Mouse (Mus musculus) c-Kit-negative CD71-positive TER-119-positive erythroid progenitor cells, embryonic 14.5 days (primary cell): ENCODE data around the gene Rcan1.
"Not testable (repeated sequence)": the region's sequence is repeated elsewhere in the genome, so short reads cannot be mapped to it uniquely, and the experiment has no call there.

Source experiments
- DNase-seq: peaks from one replicate; pipeline ENCODE4 v3.0.0-alpha.2; 2013; ENCODE audit warnings: low read depth, low spot score

Rcan1 gene

GRCm38 (mm10) chr16:92433176-92433575, 37.5 kb downstream of the Rcan1 start:
- DNase-seq, result no peak

DNA sequence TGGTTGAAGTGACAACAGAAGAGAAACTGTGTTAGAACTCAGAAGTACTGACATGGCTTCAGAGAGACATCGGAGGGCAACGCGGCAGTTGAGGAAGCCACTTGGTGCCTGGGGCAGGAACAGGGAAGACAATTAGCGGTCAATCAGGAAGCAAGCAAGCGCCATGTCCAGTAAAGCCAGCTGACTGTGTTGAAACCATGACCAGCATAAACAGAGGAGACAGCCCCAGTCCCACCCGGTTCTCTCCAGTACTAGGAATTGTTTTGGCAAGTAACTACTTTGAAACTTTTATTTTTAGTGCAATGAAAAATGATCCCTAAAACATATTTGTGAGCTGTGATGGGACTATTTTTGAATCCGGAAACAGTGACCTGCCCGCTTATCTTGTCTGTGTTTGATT, 39.9 kb downstream of the Rcan1 start:
- no peak for DNase-seq

DNA sequence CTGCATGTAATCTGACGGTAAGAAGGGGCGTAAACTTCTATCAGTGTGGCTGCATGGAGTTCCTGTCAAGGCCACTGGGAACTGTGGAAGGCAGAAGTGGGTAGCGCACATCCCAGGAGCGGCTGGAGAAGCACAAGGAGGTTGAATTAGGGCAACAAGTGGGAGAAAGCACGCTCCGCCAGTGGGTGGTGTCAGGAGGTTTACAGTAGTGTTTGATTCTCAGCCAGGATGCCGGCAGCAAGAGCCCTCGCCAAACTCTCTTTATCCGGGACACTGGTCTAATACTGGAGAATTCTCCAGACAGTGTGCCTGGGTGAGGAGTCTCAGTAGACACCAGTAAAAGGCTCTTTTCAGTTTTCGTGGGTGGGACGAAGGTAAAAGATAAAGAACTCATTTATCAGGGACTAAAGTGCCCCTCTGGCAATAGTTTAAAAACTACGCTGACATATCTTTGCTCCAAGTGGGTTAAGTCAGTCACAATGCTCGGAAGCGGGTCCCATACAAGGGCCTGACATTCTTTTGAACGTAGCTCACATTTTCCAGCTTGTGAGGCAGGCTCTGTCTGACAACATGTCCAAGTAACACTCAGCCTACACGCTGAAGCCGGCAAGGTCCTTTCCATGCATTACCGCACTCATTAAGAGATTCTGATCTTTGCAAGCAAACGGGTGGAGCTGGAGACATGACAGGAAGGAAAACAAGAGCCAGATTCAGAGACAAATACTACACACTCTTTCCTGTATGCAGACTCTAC, 42.3 kb downstream of the Rcan1 start:
- no peak for DNase-seq

GRCm38 (mm10) chr16:92426708-92427107, 44.0 kb downstream of the Rcan1 start:
- DNase-seq, result no peak

DNA sequence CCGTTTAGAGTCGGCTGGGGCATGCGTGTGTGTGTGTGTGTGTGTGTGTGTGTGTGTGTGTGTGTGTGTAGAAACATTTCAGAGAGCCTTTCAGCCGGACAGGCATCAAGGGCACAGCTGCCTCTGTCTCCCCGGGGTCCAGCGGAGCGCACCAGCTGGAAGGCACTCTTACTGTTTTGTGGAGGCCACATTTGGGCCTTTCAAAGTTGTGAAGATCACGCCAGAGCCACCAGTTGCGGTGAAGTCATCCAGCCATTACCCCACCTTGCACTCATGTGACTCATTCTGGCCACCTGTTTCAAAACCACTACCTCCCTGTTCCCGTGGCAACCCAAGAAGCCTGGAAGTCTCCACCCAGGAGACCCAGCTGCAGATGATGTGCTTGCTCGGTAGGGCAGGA, 44.8 kb downstream of the Rcan1 start:
- no peak for DNase-seq

DNA sequence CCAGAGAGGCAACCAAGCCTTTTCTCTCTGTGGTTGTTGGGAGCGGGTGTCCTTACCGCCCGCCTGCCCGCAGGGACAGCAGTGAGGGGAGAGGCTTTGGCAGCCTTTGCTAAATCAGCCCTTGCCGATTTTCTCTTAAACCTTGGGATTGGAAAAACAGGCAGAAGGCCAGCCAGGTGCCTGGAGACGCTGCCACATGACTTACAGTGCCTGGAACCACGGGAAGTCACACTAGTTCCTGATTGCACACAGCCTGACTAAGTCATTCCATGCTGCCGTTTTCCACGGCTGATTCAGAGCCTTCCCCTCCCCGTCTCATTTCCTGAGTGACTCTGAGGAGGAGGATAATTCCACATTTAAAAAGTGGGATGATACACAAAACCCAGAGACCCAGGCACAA, 47.3 kb downstream of the Rcan1 start:
- DNase-seq, result no peak

- no peak for DNase-seq
Measured at GRCm38 (mm10) chr16:92422435-92423362, 48.0 kb downstream of the Rcan1 start.

GRCm38 (mm10) chr16:92421147-92421934, 49.3 kb downstream of the Rcan1 start:
- no peak for DNase-seq

- no peak for DNase-seq
Measured at GRCm38 (mm10) chr16:92420641-92421040, 50.0 kb downstream of the Rcan1 start.

DNA sequence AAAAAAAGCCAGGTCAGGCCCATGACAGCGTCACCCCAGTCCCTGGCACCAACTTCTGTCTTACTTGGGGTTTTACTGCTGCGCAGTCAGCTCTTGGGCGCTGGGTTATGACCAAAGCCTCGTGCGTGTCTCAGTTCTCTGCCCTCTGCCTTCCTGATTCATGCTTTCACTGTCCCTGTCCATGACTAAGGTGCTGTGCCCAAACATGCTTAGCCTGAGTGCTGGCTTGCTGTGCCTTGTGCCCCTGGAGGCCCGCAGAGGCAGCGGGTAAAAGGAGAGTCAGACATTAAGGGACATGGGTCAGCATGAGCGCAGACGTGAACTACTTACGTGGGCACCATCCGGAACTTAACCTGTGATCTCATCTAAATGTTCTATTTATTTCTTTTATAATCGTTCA, 51.6 kb downstream of the Rcan1 start:
- DNase-seq, result no peak

DNA sequence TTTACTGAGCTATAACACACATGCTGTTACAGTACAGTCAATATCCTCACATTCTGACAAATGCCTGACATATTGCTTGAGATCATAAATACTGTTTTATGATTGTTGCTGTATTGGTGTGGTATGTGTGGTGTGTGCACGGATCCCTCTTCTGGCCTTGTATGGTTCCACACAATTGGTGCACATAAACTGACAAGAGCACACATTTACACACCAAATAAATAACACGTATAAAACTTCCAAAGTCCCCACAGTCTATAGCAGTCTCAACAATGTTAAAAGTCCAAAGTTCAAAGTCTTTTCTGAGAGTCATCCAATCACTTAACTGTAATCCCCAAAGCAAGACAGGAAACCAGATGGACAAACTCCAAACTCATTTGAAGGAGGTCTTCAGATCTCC, 53.4 kb downstream of the Rcan1 start:
- no peak for DNase-seq

GRCm38 (mm10) chr16:92415702-92416118, 55.0 kb downstream of the Rcan1 start:
- no peak for DNase-seq

DNA sequence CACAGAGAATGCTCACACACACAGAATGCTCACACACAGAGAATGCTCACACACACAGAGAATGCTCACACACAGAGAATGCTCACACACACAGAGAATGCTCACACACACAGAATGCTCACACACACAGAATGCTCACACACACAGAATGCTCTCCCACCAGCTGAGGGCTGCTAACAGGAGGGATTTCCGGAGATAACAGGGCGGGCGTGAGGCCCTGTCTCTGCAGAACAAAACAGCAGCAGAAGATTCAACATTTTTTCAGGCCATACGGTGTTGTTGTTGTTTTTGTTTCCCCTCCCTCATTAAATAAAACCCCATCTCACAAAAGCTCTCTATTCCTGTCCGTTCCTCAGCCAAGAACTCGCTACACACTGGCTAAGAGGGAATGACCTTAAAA, 55.6 kb downstream of the Rcan1 start:
- DNase-seq, result not testable (repeated sequence)

DNA sequence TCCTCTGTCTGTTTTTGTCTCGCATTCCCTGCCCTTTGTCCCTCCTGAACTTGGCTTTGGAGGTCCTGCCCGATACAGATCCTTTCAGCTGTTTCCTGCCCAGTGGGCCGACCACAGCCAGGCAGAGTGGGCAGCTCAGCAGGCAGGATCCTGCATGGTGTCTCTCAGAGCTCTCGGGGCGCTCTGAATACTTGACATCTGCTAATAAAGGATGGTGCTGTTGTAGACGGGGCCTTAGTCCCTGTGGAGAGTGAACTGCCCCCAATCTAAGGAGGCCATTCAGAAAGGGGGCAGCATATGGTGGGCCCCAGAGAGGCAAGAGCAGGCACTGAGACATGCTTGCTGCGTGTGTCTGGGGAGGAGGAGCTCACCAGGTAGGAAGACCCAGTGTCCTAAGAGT, 57.8 kb downstream of the Rcan1 start:
- no peak for DNase-seq

- DNase-seq, result no peak
Measured at GRCm38 (mm10) chr16:92411981-92412706, 58.5 kb downstream of the Rcan1 start.

DNA sequence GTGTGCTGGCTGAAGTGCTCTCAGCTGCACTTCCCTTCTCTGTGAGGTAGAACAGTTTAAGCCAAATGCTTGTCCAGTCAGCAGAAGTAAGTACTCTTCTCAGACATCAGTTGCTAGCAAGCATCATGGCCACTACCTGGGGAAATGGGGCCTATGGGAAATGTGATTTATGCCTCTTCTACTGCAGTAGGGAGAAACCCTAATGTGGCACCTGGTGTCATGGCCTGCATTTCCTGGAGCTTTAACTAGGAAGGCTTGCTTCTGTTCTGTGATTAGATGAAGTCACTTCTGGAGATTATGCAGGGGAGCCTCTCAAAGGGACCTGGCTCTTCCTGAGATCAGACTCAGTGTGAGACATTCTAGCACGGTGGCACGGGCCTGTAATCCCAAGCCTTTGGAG, 60.3 kb downstream of the Rcan1 start:
- DNase-seq, result no peak

DNA sequence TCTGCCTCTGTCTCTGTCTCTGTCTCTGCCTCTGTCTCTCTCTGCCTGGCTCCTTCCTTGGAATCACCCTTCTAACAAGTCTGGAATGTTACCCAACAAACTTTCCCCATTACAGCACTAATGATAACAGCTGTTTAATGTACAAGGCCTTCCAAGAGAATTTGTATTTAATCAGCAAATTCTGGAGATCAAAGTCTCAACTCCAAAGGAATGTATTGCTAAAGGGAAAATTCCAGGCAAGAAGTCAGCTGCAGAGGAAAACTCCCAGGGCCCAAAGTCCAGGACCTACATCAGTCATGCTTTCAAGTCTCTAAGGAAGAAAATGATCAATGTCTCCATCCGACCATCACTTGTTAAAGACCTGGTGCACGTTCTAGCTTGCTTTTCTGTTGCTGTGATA, 62.8 kb downstream of the Rcan1 start:
- no peak for DNase-seq

DNA sequence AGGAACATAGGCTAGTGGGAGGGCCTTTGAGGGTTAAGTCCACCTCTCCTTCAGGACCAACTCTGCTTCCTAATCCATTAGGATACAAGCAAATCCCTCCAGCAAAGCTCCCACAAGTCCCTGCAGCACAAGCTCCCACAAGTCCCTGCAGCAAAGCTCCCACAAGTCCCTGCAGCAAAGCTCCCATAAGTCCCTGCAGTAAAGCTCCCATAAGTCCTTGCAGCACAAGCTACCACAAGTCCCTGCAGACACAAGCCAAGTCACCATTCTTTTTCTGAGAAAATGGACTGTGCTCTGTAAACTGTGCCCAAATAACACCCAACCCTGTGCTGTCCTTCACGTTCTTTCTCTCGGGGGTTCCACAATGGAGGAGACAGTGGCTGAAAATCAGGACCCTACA, 66.5 kb downstream of the Rcan1 start:
- DNase-seq, result no peak

GRCm38 (mm10) chr16:92403069-92403468, 67.6 kb downstream of the Rcan1 start:
- DNase-seq, result no peak

- no peak for DNase-seq
Measured at GRCm38 (mm10) chr16:92402216-92402615, 68.5 kb downstream of the Rcan1 start.

GRCm38 (mm10) chr16:92401206-92401605, 69.5 kb downstream of the Rcan1 start:
- no peak for DNase-seq
